Comparison of ENCODE assay signal across 13 mouse cellular contexts in genomic region chr7:74529183-74529757, GRCm38 (mm10). TPM values are rescaled to one million over a fixed set of nuclear protein-coding genes. Genes with fewer than 3 reads are reported as not detected.
DNase-seq lines count a peak whose midpoint lies in the region; ATAC-seq and TF ChIP-seq lines count a peak whose summit lies in the region.
"Had no signal": no experiment of that assay in that cellular context is flagged by ENCODE, and none has a peak within 500 bp of the region (broad histone marks: within the 10 kb centered on the region; RNA-seq: fewer than 3 reads in every experiment).

No protein-coding gene starts in this region.

- peak overlapping the region; percentile 23 for H3K27ac ChIP-seq in heart, embryonic 12.5 days (ENCODE audit: poor library complexity, severe bottlenecking)
- H3K27ac ChIP-seq in liver, postnatal 0 days (ENCODE audit: low read depth): no peak overlapping the region
- H3K27ac ChIP-seq in hindbrain, embryonic 13.5 days: no peak overlapping the region

- no peak overlapping the region; the same call in 1 of the 2 replicates for H3K4me2 ChIP-seq in heart, embryonic 12.5 days
- H3K4me2 ChIP-seq in liver, postnatal 0 days (ENCODE audit: low read depth, low read length): peak overlapping the region; percentile 1; the same call in 1 of the 2 replicates
- no peak overlapping the region for H3K4me2 ChIP-seq in hindbrain, embryonic 13.5 days

- TF ChIP-seq CTCF in liver, postnatal 0 days (IDR thresholded peaks at IDR 0.05; ENCODE audit: low read depth): no peak

- no peaks in the 10 kb centered on the region for H3K27me3 ChIP-seq in heart, embryonic 12.5 days (replicated peaks)
- no peaks in the 10 kb centered on the region for H3K27me3 ChIP-seq in liver, postnatal 0 days (ENCODE audit: insufficient read depth, low read length)
- H3K27me3 ChIP-seq in hindbrain, embryonic 13.5 days: no peaks in the 10 kb centered on the region
- H3K27me3 ChIP-seq: Patski had no signal

- no peak for ATAC-seq in heart, embryonic 12.5 days (ENCODE audit: insufficient number of reproducible peaks, low FRiP score)
- no peak for ATAC-seq in liver, postnatal 0 days
- ATAC-seq in common myeloid progenitor, adult 5-6 weeks (replicated peaks; ENCODE audit: low read depth, poor library complexity, severe bottlenecking): peak; percentile 52
- ATAC-seq in hindbrain, embryonic 13.5 days (ENCODE audit: low FRiP score): no peak
- ATAC-seq: forebrain, embryonic 16.5 days; Patski had no signal

- no peak overlapping the region for H3K9ac ChIP-seq in heart, embryonic 12.5 days
- H3K9ac ChIP-seq in liver, postnatal 0 days (replicated peaks): no peak overlapping the region
- H3K9ac ChIP-seq in hindbrain, embryonic 13.5 days: no peak overlapping the region

- H3K4me3 ChIP-seq in heart, embryonic 12.5 days: no peak overlapping the region
- H3K4me3 ChIP-seq in liver, postnatal 0 days (ENCODE audit: low read depth, low read length): no peak overlapping the region
- H3K4me3 ChIP-seq in hindbrain, embryonic 13.5 days: no peak overlapping the region

- H3K9me3 ChIP-seq in heart, embryonic 12.5 days (replicated peaks): no peaks in the 10 kb centered on the region
- no peaks in the 10 kb centered on the region for H3K9me3 ChIP-seq in liver, postnatal 0 days (ENCODE audit: low read length)
- no peaks in the 10 kb centered on the region for H3K9me3 ChIP-seq in hindbrain, embryonic 13.5 days

- H3K4me1 ChIP-seq in heart, embryonic 12.5 days (replicated peaks): peaks cover 63% of the 10 kb centered on the region
- H3K4me1 ChIP-seq in liver, postnatal 0 days (ENCODE audit: insufficient read depth): peaks cover 7% of the 10 kb centered on the region
- H3K4me1 ChIP-seq in hindbrain, embryonic 13.5 days (replicated peaks): 0 out of 2 replicates have a peak, but pooled peaks cover 8% of the 10 kb centered on the region

- no peak for DNase-seq in heart, adult 8-10 months (ENCODE audit: low spot score)
- DNase-seq in liver, postnatal 0 days: no peak
- DNase-seq in liver: no peak
- DNase-seq in retina, embryonic 14.5 days (ENCODE audit: low spot score): no peak
- DNase-seq: adrenal gland, adult 8-10 months; cerebellum, adult 9-11 months; gastrocnemius, postnatal 25 days; lung, adult 18-20 months had no signal

- TF ChIP-seq EP300 in liver, postnatal 0 days (IDR thresholded peaks at IDR 0.05; ENCODE audit: low read depth): no peak

- WGBS in heart, embryonic 12.5 days: 19% methylated on average over 4 of the region's 4 CpGs
- WGBS in liver, postnatal 0 days (ENCODE audit: insufficient replicate concordance): 23% methylated on average over 4 of the region's 4 CpGs
- 68% methylated on average over 4 of the region's 4 CpGs for WGBS in hindbrain, embryonic 13.5 days

- no peaks in the 10 kb centered on the region for H3K36me3 ChIP-seq in heart, embryonic 12.5 days
- H3K36me3 ChIP-seq in liver, postnatal 0 days (replicated peaks; ENCODE audit: insufficient read depth, low read length): no peaks in the 10 kb centered on the region
- no peaks in the 10 kb centered on the region for H3K36me3 ChIP-seq in hindbrain, embryonic 13.5 days

RNA-seq across cellular contexts. Expression of gene Slco3a1, which starts 25.3 kb away (rescaled TPM):
- polyA plus RNA-seq in heart, embryonic 12.5 days (2016; fragmentation: Nextera tagmentation; extraction: Ambion mirVana): 29.8 and 33.6 TPM in 2 replicates
- 100 to 1,000 TPM; 120 to 156 (median 130) TPM for total RNA-seq in heart, adult 8-10 months (2022)
- polyA plus RNA-seq in liver, postnatal 0 days (2015; fragmentation: Nextera tagmentation; extraction: Ambion mirVana): 1.2 and 1.6 TPM in 2 replicates
- total RNA-seq in common myeloid progenitor, adult 5-6 weeks (2017): 27.9 and 36.4 TPM in 2 replicates
- 18.4 and 18.8 TPM in 2 replicates for polyA plus RNA-seq in hindbrain, embryonic 13.5 days (2015; fragmentation: Nextera tagmentation; extraction: Ambion mirVana)
